11 mouse cellular contexts compared by ENCODE assay signal in genomic region chr9:58042391-58042790, GRCm38 (mm10). TPM values are rescaled to one million over a fixed set of nuclear protein-coding genes. Genes with fewer than 3 reads are reported as not detected.
A peak's percentile ranks its signal among the peaks of the same experiment; 100 is the strongest.
DNase-seq lines count a peak whose midpoint lies in the region; ATAC-seq lines count a peak whose summit lies in the region.
"Had no signal": no experiment of that assay in that cellular context is flagged by ENCODE, and none has a peak within 500 bp of the region (broad histone marks: within the 10 kb centered on the region; RNA-seq: fewer than 3 reads in every experiment).

No protein-coding gene starts in this region.

- no peak overlapping the region for H3K4me2 ChIP-seq in neural tube, embryonic 13.5 days
- no peak overlapping the region for H3K4me2 ChIP-seq in hindbrain, embryonic 11.5 days (replicated peaks; ENCODE audit: low read depth, low read length)
- H3K4me2 ChIP-seq: liver, embryonic 13.5 days had no signal

- H3K4me1 ChIP-seq in neural tube, embryonic 13.5 days (replicated peaks) = peaks cover 78% of the 10 kb centered on the region
- H3K4me1 ChIP-seq in hindbrain, embryonic 11.5 days (replicated peaks; ENCODE audit: control insufficient read depth, insufficient read depth, low read length) = peaks cover 39% of the 10 kb centered on the region
- H3K4me1 ChIP-seq: liver, embryonic 13.5 days had no signal

- 21% methylated on average over 10 of the region's 10 CpGs for WGBS in neural tube, embryonic 13.5 days
- 21% methylated on average over 10 of the region's 10 CpGs for WGBS in hindbrain, embryonic 11.5 days

- peaks cover 20% of the 10 kb centered on the region for H3K27me3 ChIP-seq in neural tube, embryonic 13.5 days
- peaks cover 2% of the 10 kb centered on the region; the same call in 1 of the 2 replicates for H3K27me3 ChIP-seq in hindbrain, embryonic 11.5 days (ENCODE audit: control insufficient read depth, insufficient read depth, low read length)

- H3K27ac ChIP-seq in neural tube, embryonic 13.5 days (replicated peaks) = peak overlapping the region; percentile 80
- H3K27ac ChIP-seq in hindbrain, embryonic 11.5 days (ENCODE audit: low read depth, low read length) = peak overlapping the region; percentile 76
- H3K27ac ChIP-seq: liver, embryonic 13.5 days had no signal

- H3K4me3 ChIP-seq in neural tube, embryonic 13.5 days = no peak overlapping the region
- no peak overlapping the region for H3K4me3 ChIP-seq in hindbrain, embryonic 11.5 days (ENCODE audit: low read depth, low read length)
- H3K4me3 ChIP-seq: liver, embryonic 13.5 days; megakaryocyte, embryonic 14.5 days had no signal

- no peaks in the 10 kb centered on the region for H3K9me3 ChIP-seq in neural tube, embryonic 13.5 days
- H3K9me3 ChIP-seq in hindbrain, embryonic 11.5 days (ENCODE audit: control insufficient read depth, low read length) = no peaks in the 10 kb centered on the region
- H3K9me3 ChIP-seq: liver, embryonic 13.5 days; megakaryocyte, embryonic 14.5 days had no signal

- no peaks in the 10 kb centered on the region for H3K36me3 ChIP-seq in neural tube, embryonic 13.5 days
- H3K36me3 ChIP-seq in hindbrain, embryonic 11.5 days (ENCODE audit: control insufficient read depth, insufficient read depth, low read length) = no peaks in the 10 kb centered on the region
- H3K36me3 ChIP-seq: liver, embryonic 13.5 days had no signal

- ATAC-seq in neural tube, embryonic 13.5 days (ENCODE audit: low read depth) = no peak
- ATAC-seq in hindbrain, embryonic 11.5 days (ENCODE audit: low FRiP score) = no peak

- peak overlapping the region; percentile 23; the same call in 1 of the 2 replicates for H3K9ac ChIP-seq in neural tube, embryonic 13.5 days
- peak overlapping the region; percentile 12; the same call in 1 of the 2 replicates for H3K9ac ChIP-seq in hindbrain, embryonic 11.5 days (ENCODE audit: low read depth, low read length)
- H3K9ac ChIP-seq: liver, embryonic 13.5 days had no signal

- no peak for DNase-seq in neural tube, embryonic 10.5 days (ENCODE audit: extremely low spot score, low spot score)
- DNase-seq in gastrocnemius, adult 8-10 months (ENCODE audit: low spot score in 2 of 2) = peak; percentile 25 to 28
- DNase-seq in hindbrain, embryonic 11.5 days (ENCODE audit: low spot score) = peak; percentile 20
- DNase-seq in skeletal muscle tissue, adult 2 months (ENCODE audit: low read depth, low spot score) = peak; percentile 60
- DNase-seq in cerebellum, adult 9-11 months = no peak
- DNase-seq in B cell, adult 2 months = no peak
- no peak for DNase-seq in cerebellum, adult 18-20 months
- DNase-seq: liver, embryonic 13.5 days had no signal

RNA-seq across cellular contexts. Expression of gene Stra6, which starts 21.2 kb away (rescaled TPM):
- 47.5 and 48.5 TPM in 2 replicates for polyA plus RNA-seq in neural tube, embryonic 13.5 days (2015; fragmentation: Nextera tagmentation; extraction: Ambion mirVana)
- under 1 TPM in 3 of 4 experiments, not detected in 1; 0.10 to 0.43 (median 0.19) TPM for total RNA-seq in gastrocnemius, adult 8-10 months (2022)
- polyA plus RNA-seq in hindbrain, embryonic 11.5 days (2014; fragmentation: Nextera tagmentation; extraction: Ambion mirVana) = 8.2 and 12.7 TPM in 2 replicates
- total RNA-seq: MEL had no signal

RNA-seq across cellular contexts. Expression of gene Cyp11a1, which starts 36.2 kb away (rescaled TPM):
- polyA plus RNA-seq in neural tube, embryonic 13.5 days (2015; fragmentation: Nextera tagmentation; extraction: Ambion mirVana) = 0.14 and 0.18 TPM in 2 replicates
- 1 to 10 TPM in 1 of 4 experiments, under 1 TPM in 1, not detected in 2; 0.27 to 1.3 TPM for total RNA-seq in gastrocnemius, adult 8-10 months (2022)
- not detected in 2 replicates for polyA plus RNA-seq in hindbrain, embryonic 11.5 days (2014; fragmentation: Nextera tagmentation; extraction: Ambion mirVana)
- total RNA-seq: MEL had no signal

Comparison
In these comparisons a context has a peak if more than half of its experiments do, and no peak if none do; other contexts are left out.
1. DNase-seq: peak in gastrocnemius, adult 8-10 months (2 of 2), hindbrain, embryonic 11.5 days (single experiment) and skeletal muscle tissue, adult 2 months (single experiment); none in neural tube, embryonic 10.5 days (single experiment), cerebellum, adult 9-11 months (single experiment), B cell, adult 2 months (0 of 2) and cerebellum, adult 18-20 months (0 of 2).